Mouse (Mus musculus): ENCODE data around the gene Sapcd1.

GRCm38 (mm10) chr17:35051156-35052086, 23.6 kb upstream of the Sapcd1 start:
- TF ChIP-seq CTCF (IDR thresholded peaks at IDR 0.05; ENCODE audit: low read depth): peak; percentile 7; the same call in 1 of the 2 replicates
- TF ChIP-seq EP300 (IDR thresholded peaks at IDR 0.05; ENCODE audit: low read depth): no peak
